In genomic region chr14:27741248-27741916, GRCm38 (mm10) we compare ENCODE assay signal across 9 mouse cellular contexts.
DNase-seq lines count a peak whose midpoint lies in the region; ATAC-seq and TF ChIP-seq lines count a peak whose summit lies in the region.
"Had no signal": no experiment of that assay in that cellular context is flagged by ENCODE, and none has a peak within 500 bp of the region (broad histone marks: within the 10 kb centered on the region; RNA-seq: fewer than 3 reads in every experiment).

No protein-coding gene starts in this region.

- no peak for TF ChIP-seq POLR2A in thymus, adult 2 months (IDR thresholded peaks at IDR 0.05; ENCODE audit: control insufficient read depth, extremely low read depth, insufficient read depth, low read length, poor library complexity)

- no peak for ATAC-seq in limb, embryonic 11.5 days (ENCODE audit: insufficient number of reproducible peaks, low FRiP score, low TSS enrichment, low read depth)

- WGBS in thymus, adult 2 months = 29% methylated on average over 3 of the region's 3 CpGs
- 28% methylated on average over 3 of the region's 3 CpGs for WGBS in limb, embryonic 11.5 days

- no peak for TF ChIP-seq CTCF in thymus, adult 2 months (IDR thresholded peaks at IDR 0.05; ENCODE audit: borderline replicate concordance, control insufficient read depth, extremely low read depth, insufficient read depth, low read length, poor library complexity)

- H3K9me3 ChIP-seq in limb, embryonic 11.5 days (ENCODE audit: control insufficient read depth, low read length) = no peaks in the 10 kb centered on the region

- no peaks in the 10 kb centered on the region for H3K4me1 ChIP-seq in thymus, adult 2 months (replicated peaks; ENCODE audit: control insufficient read depth, insufficient read depth, low read length)
- H3K4me1 ChIP-seq in limb, embryonic 11.5 days (ENCODE audit: control insufficient read depth, insufficient read depth, low read length) = no peaks in the 10 kb centered on the region

- no peak overlapping the region for H3K4me2 ChIP-seq in limb, embryonic 11.5 days (ENCODE audit: low read depth, severe bottlenecking)

- no peaks in the 10 kb centered on the region for H3K36me3 ChIP-seq in thymus, adult 2 months (ENCODE audit: control insufficient read depth, insufficient read depth, low read length)
- H3K36me3 ChIP-seq in limb, embryonic 11.5 days (ENCODE audit: control insufficient read depth, insufficient read depth, low read length) = no peaks in the 10 kb centered on the region

- no peak overlapping the region for H3K9ac ChIP-seq in limb, embryonic 11.5 days (ENCODE audit: low read length)

- H3K27me3 ChIP-seq in thymus, adult 2 months (ENCODE audit: control insufficient read depth, insufficient read depth, low read length) = no peaks in the 10 kb centered on the region
- H3K27me3 ChIP-seq in limb, embryonic 11.5 days (ENCODE audit: control insufficient read depth, insufficient read depth, low read length) = no peaks in the 10 kb centered on the region

- no peak overlapping the region for H3K4me3 ChIP-seq in thymus, adult 2 months (ENCODE audit: control insufficient read depth, insufficient read depth, low read length)
- no peak overlapping the region for H3K4me3 ChIP-seq in limb, embryonic 11.5 days (ENCODE audit: low read depth, low read length)
- H3K4me3 ChIP-seq: erythroblast, embryonic 14.5 days had no signal

- peak; percentile 16 for DNase-seq in thymus, adult 2 months
- DNase-seq in thymus, adult 18-20 months = no peak
- peak; percentile 63 for DNase-seq in brain, embryonic 18.5 days (ENCODE audit: low read depth, low spot score)
- DNase-seq in fibroblast of lung, adult 2 months (ENCODE audit: low read depth) = peak; percentile 32
- peak; percentile 68 for DNase-seq in kidney, adult 9 months
- peak; percentile 80 for DNase-seq in limb, embryonic 11.5 days (ENCODE audit: low spot score)
- peak; percentile 6 for DNase-seq in ovary, postnatal 10 days (ENCODE audit: low spot score)
- peak; percentile 33 to 48 for DNase-seq in urinary bladder, postnatal 36 days (ENCODE audit: low spot score in 2 of 2)

- no peak overlapping the region for H3K27ac ChIP-seq in thymus, adult 2 months (ENCODE audit: control insufficient read depth, insufficient read depth, low read length)
- no peak overlapping the region for H3K27ac ChIP-seq in limb, embryonic 11.5 days (replicated peaks; ENCODE audit: low read depth, low read length)

Comparison
In these comparisons a context has a peak if more than half of its experiments do, and no peak if none do; other contexts are left out.
1. DNase-seq: peak in thymus, adult 2 months (single experiment), brain, embryonic 18.5 days (single experiment), fibroblast of lung, adult 2 months (single experiment), kidney, adult 9 months (single experiment), limb, embryonic 11.5 days (single experiment), ovary, postnatal 10 days (single experiment) and urinary bladder, postnatal 36 days (2 of 2); none in thymus, adult 18-20 months (0 of 2).